Mouse (Mus musculus) layer of hippocampus, adult 18-20 months (tissue): ENCODE measurements around the gene Map3k4. TPM values are rescaled to one million over a fixed set of nuclear protein-coding genes. Genes with fewer than 3 reads are reported as not detected.
A peak's percentile ranks its signal among the peaks of the same experiment; 100 is the strongest.

Experiments
- DNase-seq, 2 experiments: peaks; one replicate each; pipeline ENCODE4 v3.0.0; 2022; ENCODE audit warnings: low spot score in 2 of 2
- total RNA-seq, 2 experiments: library from RNA; stranded (reverse); gene quantifications; 2 replicates each; pipeline ENCODE4 v1.2.3; 2021

Gene Map3k4
- total RNA-seq, 2 experiments from 2014 or later, result 64.3 to 65.9 TPM

- DNase-seq, result peak; percentile 68 to 88
These were observed 130.8 kb downstream of the Map3k4 start for GRCm38 (mm10) chr17:12187782-12188181.

GRCm38 (mm10) chr17:12186341-12186740 is 132.3 kb downstream of the Map3k4 start:
- DNase-seq, result no peak

- no peak for DNase-seq
These were observed 132.7 kb downstream of the Map3k4 start for GRCm38 (mm10) chr17:12185855-12186254.

- no peak for DNase-seq
These were observed 134.3 kb downstream of the Map3k4 start for GRCm38 (mm10) chr17:12184283-12184682.

GRCm38 (mm10) chr17:12182702-12183485 is 135.7 kb downstream of the Map3k4 start:
- DNase-seq, result no peak

GRCm38 (mm10) chr17:12179766-12180165 is 138.8 kb downstream of the Map3k4 start:
- DNase-seq, result no peak

- no peak for DNase-seq
These were observed 139.3 kb downstream of the Map3k4 start for GRCm38 (mm10) chr17:12179339-12179738.

Other genes with a start within 250 kb of the Map3k4 start
- 10 to 100 TPM; 71.2 to 74.9 TPM for gene Agpat4, start 200.1 kb downstream of the Map3k4 start, total RNA-seq
- gene Plg, start 59.8 kb upstream of the Map3k4 start, total RNA-seq, result not detected
- gene Slc22a3, start 188.9 kb upstream of the Map3k4 start, total RNA-seq, result under 1 TPM; 0.25 to 0.45 TPM